Mouse (Mus musculus): ENCODE data around the gene Slc44a3.

Slc44a3 gene

GRCm38 (mm10) chr3:121493997-121494421 is 38.2 kb downstream of the Slc44a3 start:
- DNase-seq = no peak

DNA sequence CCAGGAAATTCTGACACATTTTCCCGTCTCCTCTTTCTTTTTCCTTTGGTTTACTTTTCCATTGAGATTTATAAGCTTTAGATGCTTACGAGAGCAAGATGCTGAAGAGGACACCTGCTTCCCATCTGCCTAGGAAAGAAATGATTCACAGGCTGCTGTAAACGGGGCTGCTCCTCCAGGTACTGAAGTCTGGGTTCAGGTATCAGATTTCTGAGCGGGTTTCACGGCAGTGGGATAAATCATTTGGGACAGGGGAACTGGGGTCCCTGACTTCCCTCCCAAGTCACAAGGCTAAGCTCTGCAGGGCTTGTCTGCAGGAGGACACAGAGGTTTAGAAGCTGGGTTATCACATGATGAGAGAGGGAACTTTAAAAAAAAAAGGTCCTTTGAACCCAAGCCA is 40.2 kb downstream of the Slc44a3 start:
- no peak for DNase-seq

DNA sequence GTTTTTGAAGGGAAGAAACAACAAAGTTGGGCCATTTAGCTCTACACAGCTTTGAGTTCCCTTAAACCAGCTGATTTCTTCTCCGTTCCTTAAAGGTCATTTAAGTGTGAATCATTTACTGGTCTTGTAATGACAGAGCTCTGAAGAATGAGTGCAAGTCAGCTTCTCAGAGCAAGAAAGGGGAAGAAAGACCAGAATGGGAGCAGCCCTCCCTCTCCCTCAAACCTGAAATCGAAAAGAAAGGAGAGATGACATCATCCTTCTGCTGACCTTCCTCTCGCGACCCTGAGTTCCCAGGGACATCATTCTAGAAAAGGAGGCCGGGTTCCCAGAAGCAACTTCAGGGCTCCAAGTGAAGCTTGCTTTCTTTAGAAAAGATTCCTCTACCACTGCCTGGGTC is 41.3 kb downstream of the Slc44a3 start:
- no peak for DNase-seq

DNA sequence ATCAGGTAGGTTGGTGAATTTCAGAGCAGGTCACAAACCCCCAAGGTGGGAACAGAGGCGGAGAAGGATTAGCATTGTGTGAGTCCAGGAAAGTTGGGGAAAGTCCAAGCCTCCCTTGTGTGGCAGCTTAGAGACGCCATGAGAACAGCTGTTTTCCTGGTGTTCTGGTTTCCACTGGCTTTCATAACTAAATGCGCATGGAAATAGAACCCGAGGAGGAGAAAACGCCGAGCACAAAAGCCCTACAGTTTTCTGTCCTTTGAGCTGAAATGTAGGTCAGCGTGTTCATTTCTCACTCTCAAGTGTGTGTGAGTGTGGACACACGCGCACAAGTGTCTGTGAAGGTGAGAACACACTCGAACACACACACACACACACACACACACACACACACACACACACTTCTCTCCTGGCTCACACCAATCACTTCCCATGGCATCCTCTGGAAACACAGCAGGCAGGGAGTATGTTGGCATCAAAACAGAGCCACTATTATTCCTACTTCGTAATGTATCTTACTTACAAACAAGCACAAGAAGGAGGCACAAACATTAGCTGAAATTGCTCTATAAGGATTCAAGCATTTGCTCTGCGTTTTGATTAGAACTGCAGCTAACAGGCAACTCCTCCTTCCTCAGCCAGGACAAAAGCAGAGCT is 42.6 kb downstream of the Slc44a3 start:
- DNase-seq = no peak

- DNase-seq = no peak
Observed at GRCm38 (mm10) chr3:121485201-121485600, 47.0 kb downstream of the Slc44a3 start.

DNA sequence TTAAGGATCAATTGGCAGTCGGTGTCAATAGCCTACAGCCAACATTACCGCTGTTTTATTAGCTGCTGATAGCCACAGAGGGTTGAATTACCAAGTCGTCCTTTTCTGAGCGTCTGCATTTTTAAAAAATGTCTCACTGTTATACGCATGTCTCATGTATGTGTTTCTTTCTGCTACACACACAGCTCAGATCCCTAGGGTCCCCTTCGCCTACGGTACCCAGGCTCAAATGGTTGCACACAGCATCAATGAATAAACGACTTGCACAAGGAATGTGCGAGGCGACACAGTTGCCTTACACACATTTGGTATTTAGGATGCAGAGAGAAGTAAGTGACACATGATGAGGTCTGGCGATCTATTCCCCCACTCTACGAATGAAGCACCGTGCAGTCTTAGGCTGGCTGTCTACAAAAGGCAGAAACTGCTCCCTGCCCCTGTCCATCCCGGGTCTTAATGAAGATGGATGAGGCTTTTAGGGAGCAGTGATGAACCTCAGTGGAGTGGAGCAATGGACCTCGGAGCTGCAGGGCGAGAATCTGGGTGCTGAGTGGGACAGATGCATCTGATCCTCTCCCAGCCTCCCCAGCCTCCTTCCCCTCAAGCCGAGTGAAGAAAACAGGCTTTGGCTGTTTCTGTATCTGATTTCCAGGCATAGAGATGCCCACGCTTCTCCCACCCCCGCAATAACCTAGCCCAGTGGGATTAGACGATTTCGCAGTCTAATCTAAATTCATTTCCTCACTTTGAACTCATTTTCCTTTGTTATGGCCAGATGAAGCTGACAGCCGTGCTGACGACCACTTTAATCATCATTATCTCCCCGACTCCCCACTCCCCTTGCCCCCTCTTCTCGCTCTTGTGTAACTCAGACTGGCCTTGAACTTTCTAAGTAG is 48.7 kb downstream of the Slc44a3 start:
- no peak for DNase-seq

DNA sequence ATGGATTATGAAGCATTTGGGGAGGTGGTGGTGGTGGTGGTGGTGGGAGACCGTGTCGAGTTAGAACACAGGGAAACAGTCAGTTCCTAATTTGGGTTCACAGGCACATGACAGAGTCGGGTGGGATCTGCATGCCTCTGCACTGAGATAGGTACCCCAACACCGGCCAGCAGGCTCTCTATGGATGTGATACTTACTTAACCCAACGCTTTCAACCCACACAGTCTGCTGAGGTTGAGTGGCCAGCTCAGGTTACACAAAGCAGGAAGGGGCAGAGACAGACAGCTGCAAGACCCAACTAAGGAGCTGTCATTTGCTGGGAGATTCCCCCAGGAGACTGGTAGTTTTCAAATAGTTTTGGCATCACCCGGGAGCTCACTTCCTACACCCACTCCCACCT is 50.6 kb downstream of the Slc44a3 start:
- DNase-seq = no peak

DNA sequence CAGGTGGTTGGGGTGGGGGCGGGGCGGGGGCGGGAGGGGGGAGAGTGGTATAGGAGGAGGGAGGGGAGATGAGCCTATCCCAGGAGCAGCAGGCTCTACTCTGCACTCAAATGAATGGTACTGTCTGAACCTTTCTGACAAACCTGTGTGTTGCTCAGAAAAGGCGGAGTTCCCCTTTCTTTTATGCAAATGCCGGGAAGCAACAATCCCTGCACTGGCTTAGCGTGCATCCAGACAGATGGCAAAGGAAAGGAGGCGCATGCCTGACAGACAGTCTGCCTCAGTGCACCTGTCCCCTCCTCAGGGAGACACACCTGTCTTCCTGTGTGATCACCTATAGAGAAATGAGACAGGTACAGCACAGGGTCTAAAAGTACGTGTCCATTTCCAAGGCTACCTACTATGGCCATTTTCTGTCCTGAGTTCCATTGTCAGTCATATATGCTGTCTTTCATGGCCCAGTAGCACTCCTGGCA is 51.2 kb downstream of the Slc44a3 start:
- DNase-seq = no peak

GRCm38 (mm10) chr3:121480030-121480960 is 51.9 kb downstream of the Slc44a3 start:
- no peak for DNase-seq

- no peak for DNase-seq
Observed at GRCm38 (mm10) chr3:121474738-121475137, 57.5 kb downstream of the Slc44a3 start.

GRCm38 (mm10) chr3:121471703-121472102 is 60.5 kb downstream of the Slc44a3 start:
- peak; percentile 94 for DNase-seq

GRCm38 (mm10) chr3:121469185-121469975 is 62.8 kb downstream of the Slc44a3 start:
- DNase-seq = peak; percentile 92

- no peak for DNase-seq
Observed at GRCm38 (mm10) chr3:121468136-121468535, 64.1 kb downstream of the Slc44a3 start.

- DNase-seq = no peak
Observed at GRCm38 (mm10) chr3:121467094-121467552, 65.1 kb downstream of the Slc44a3 start.

DNA sequence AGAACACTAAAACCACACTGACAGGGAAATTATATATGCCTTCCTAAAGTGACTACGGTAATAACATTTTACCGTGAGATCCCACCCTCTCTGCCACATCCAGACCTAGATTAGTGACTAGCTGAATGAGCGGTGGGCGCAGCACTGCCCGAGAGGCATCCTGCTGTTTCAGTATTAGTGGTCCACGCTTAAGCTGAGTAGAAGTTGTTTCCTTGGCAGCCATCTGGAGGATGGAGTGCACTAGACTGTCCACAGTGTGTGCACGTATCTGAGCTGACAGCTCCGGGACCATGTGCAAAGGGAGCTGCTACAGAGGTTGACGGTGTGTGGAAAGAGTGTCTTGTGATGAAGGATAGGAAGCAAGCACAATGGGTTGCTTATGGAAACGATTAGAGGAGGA is 66.4 kb downstream of the Slc44a3 start:
- DNase-seq = no peak

DNA sequence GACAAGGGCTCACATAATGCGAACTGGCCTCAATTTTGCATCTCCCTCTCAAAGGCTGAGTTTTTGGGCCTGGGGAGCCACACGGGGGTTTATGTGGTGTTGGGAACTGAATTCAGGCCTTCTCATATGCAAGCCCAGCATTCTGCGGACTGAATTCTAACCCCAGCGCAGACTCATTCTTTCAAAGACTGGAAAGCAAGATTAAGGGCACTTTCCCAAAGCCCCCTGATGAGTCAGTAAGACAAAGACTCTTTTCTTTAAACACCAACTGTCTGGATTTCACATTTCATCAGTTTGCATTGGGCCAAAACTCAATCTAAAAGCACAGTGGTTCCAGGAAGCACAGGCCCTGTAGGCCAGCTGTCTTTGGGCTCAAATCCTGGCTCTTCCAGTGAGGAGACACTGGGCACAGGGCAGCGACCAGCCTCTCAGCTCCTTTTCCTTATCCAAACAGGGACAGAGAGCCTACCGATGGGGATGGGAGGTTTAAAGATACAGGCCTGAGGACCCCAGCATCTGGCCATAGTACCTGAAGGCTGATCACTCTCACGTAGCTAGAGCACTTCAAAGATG is 67.4 kb downstream of the Slc44a3 start:
- DNase-seq = no peak

DNA sequence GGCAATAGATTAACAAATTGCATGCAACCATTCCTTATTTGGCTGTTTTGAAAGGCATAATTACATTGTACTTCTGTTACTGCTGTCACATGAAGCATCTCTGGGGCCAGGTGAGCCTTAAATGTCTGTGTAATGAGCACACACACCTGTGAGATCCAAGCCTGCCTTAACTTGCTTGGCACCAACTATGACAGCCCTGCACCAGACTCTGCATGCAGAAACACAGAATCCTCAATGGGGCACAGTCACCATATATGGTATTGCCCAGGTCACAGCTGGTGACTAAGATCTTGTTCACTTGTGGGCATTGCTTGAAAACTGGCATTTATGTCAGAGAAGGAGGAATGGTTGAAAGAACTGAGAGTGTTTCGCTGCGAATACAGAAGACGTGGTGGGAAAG is 69.4 kb downstream of the Slc44a3 start:
- no peak for DNase-seq

- no peak for DNase-seq
Observed at GRCm38 (mm10) chr3:121461477-121461876, 70.7 kb downstream of the Slc44a3 start.

DNA sequence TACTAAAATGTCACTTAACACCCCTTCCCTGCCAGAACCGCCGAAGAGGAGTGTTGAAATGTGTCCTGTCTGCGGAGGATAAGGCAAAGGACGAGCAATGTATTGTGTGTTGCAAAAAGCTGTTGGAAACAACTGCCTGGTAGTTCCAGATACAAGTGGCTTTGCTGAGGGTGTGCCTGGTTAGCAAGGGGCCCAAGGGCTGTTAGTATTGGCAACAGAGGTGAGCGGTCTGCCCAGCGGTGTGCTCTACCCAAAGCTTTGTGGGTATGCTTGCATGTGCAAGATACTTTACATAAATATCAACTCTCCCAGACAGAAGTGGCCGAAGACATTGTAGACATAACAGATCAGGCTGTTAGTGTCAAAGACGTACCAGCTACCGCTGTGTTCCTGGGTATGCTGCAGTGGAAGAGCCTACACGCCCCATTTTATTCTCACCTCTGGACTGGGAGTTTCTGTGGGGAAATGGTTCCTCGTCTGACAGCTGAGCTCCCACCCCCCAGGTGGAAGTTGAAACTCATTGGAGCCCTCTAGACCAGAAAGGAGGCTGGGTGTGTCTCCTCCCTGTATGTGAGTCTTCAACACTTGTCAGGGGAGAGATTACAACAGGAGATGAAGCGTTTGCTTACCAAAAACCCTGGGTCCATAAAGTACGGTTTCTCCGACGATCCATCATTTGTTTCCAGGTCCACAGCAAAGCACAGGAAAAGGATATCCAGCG is 71.6 kb downstream of the Slc44a3 start:
- DNase-seq = no peak

DNA sequence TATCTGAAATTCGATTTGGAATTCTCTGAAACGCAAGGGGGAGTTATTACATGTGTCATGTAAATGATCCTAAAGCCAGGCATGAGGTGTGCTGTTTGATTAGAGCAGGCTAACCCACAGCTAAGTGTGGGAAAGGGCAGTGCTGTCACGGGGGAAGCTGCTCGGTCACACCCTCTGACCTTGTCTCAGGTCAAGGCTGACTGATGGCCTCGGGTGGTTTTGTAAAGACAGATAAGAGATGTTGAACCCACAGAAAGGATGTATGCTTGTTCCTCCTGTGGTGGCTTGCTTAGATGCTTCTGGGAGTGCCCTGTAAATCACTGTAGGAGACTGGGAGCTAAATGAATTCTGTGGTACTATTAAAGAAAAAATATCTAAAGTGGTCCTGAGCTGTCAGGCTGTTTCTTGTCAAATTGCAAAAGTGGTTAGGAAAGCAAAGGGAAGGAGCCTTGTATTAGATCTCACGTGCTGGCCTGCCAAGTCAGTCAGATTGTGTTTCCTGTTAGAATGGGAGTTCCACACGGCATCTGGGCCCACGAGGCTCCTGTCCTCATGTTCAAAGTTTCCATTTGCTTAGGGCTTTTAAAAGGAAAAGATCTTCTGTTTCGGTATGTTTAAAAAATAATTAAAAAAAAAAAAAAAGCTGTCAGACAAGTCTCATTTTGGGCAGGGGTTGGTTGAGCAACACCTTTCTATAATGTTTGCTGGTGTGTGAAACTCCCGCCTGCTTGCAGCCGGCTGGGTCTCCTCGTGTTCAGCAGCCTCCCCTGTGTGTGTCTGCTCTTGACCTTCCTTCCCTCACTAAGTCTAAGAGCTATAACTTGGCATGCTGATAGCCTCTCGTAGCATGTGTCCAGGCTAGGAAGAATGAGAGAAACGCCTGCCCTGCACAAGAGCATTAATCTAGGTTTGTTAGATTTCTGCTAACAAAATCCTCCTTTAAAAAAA is 73.4 kb downstream of the Slc44a3 start:
- no peak for DNase-seq

Data from heart, adult 11 months (tissue).